ENCODE assay signal across 8 mouse cellular contexts in the genomic region with DNA sequence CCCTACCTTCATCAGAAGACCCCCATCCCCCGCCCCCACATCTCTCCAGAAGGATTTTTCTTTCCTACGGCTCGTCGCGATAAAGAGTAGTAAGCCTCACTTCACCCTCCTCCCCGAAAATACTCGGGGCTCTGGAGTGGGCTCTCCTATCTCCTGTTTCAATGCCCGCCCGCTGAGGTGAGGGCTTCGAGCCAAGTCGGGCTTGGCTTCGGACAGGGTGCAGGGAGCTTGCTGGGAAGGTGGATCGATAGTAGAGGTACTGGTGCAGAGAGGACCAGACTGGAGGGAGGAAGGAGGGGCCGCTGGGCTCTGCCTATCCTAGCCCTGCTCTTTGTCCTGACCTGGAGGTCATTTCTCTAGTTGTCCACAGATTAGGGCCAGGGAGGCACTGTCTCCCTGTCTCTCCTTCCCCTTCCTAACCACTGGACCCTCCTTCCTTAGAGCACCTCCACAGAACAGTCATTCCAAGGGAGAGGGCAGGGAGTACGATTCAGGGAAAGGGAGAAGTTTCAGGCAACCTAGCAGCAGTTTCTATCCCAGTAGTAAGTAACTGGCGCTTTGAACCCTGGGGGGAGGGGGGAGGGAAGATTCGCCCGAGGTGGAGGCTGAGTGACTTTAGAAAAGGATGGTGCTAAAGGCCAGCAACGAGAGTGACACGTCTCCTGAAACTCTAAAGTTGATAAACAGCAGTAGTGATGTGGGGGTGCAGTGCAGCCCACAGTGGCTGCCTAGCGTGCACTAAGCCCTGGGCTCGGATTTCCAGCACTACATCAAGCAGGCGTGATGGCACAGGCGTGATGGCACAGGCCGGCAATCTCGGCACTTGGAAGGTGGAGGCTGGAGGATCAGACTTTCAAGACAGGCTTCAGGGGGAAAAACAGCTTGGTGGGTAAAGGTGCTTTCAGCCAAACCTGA. TPM values are rescaled to one million over a fixed set of nuclear protein-coding genes. Genes with fewer than 3 reads are reported as not detected.
A peak's percentile ranks its signal among the peaks of the same experiment; 100 is the strongest.
DNase-seq lines count a peak whose midpoint lies in the region; ATAC-seq and TF ChIP-seq lines count a peak whose summit lies in the region.

No protein-coding gene starts in this region.

- intact Hi-C loops in left cerebral cortex, postnatal 14 days (cut with DNase I): no loop called here

- TF ChIP-seq POLR2A in spleen, adult 2 months (IDR thresholded peaks at IDR 0.05; ENCODE audit: low read depth, low read length): no peak

- peak overlapping the region; percentile 90 for H3K4me2 ChIP-seq in heart, embryonic 15.5 days

- H3K9me3 ChIP-seq in heart, embryonic 15.5 days (replicated peaks): no peaks in the 10 kb centered on the region

- WGBS in spleen, adult 2 months: 23% methylated on average over 26 of the region's 26 CpGs
- WGBS in heart, embryonic 15.5 days: 7% methylated on average over 26 of the region's 26 CpGs

- no peak for ATAC-seq in heart, embryonic 15.5 days (replicated peaks; ENCODE audit: insufficient number of reproducible peaks, insufficient read depth, low FRiP score, low read depth)
- ATAC-seq in megakaryocyte-erythroid progenitor cell, adult 5-6 weeks (replicated peaks; ENCODE audit: low FRiP score, low TSS enrichment, poor library complexity, severe bottlenecking): 0 out of 2 replicates have a peak, but pooled peaks have one; percentile 11
- no peak for ATAC-seq in erythroid progenitor cell, adult 5-6 weeks (replicated peaks; ENCODE audit: low FRiP score, poor library complexity, severe bottlenecking)

- no peaks in the 10 kb centered on the region for H3K36me3 ChIP-seq in spleen, adult 2 months (ENCODE audit: control insufficient read depth, insufficient read depth, low read length)
- no peaks in the 10 kb centered on the region for H3K36me3 ChIP-seq in heart, embryonic 15.5 days

- peak overlapping the region; percentile 83 for H3K4me3 ChIP-seq in spleen, adult 2 months (ENCODE audit: extremely low read depth, insufficient read depth, insufficient read length)
- peak overlapping the region; percentile 97 for H3K4me3 ChIP-seq in heart, embryonic 15.5 days

- peaks cover 49% of the 10 kb centered on the region for H3K4me1 ChIP-seq in spleen, adult 2 months (ENCODE audit: control insufficient read depth, insufficient read depth, insufficient read length)
- H3K4me1 ChIP-seq in heart, embryonic 15.5 days (replicated peaks): peaks cover 79% of the 10 kb centered on the region

- peak overlapping the region; percentile 50; the same call in 1 of the 2 replicates for H3K27ac ChIP-seq in spleen, adult 2 months (ENCODE audit: insufficient read depth, low read length)
- peak overlapping the region; percentile 97 for H3K27ac ChIP-seq in heart, embryonic 15.5 days

- no peak for TF ChIP-seq CTCF in spleen, adult 2 months (IDR thresholded peaks at IDR 0.05; ENCODE audit: extremely low read depth, insufficient read depth, insufficient read length, insufficient replicate concordance)

- peak overlapping the region; percentile 98 for H3K9ac ChIP-seq in heart, embryonic 15.5 days

- DNase-seq in spleen, adult 2 months (ENCODE audit: low read depth in 1 of 2, low spot score in 2 of 2): no peak
- DNase-seq in spleen, postnatal 36 days (ENCODE audit: low spot score in 2 of 2): no peak
- DNase-seq in embryo, embryonic 9.5 days (ENCODE audit: extremely low spot score): peak; percentile 81
- peak; percentile 57 for DNase-seq in kidney, postnatal 14 days
- no peak for DNase-seq in left cerebral cortex, postnatal 14 days (ENCODE audit: low spot score in 2 of 2)

- H3K27me3 ChIP-seq in spleen, adult 2 months (ENCODE audit: control insufficient read depth, insufficient read depth, low read length): no peaks in the 10 kb centered on the region
- H3K27me3 ChIP-seq in heart, embryonic 15.5 days: no peaks in the 10 kb centered on the region

RNA-seq across cellular contexts. Expression of a gene that starts 1.1 kb away (rescaled TPM):
- 46.3 and 60.2 TPM in 2 replicates for polyA plus RNA-seq in spleen, adult 2 months (2012; rRNA removed)
- polyA plus RNA-seq in heart, embryonic 15.5 days (2015; fragmentation: Nextera tagmentation; extraction: Ambion mirVana): 39.4 and 50.7 TPM in 2 replicates
- 6.4 and 8.0 TPM in 2 replicates for total RNA-seq in megakaryocyte-erythroid progenitor cell, adult 5-6 weeks (2014; fragmentation: Nextera tagmentation)
- 13.2 and 14.5 TPM in 2 replicates for total RNA-seq in megakaryocyte-erythroid progenitor cell, adult 5-6 weeks (2017)
- total RNA-seq in erythroid progenitor cell, adult 5-6 weeks (2015; ENCODE audit: low replicate concordance): 6.7 and 12.3 TPM in 2 replicates
- 6.3 and 8.2 TPM in 2 replicates for total RNA-seq in erythroid progenitor cell, adult 5-6 weeks (2017; ENCODE audit: low replicate concordance)
- 100 to 1,000 TPM; 241 to 264 TPM for total RNA-seq in left cerebral cortex, postnatal 14 days (2021)

RNA-seq across cellular contexts. Expression of a gene that starts 4.9 kb away (rescaled TPM):
- polyA plus RNA-seq in spleen, adult 2 months (2012; rRNA removed): 23.6 and 25.7 TPM in 2 replicates
- 73.1 and 77.6 TPM in 2 replicates for polyA plus RNA-seq in heart, embryonic 15.5 days (2015; fragmentation: Nextera tagmentation; extraction: Ambion mirVana)
- 40.1 and 43.2 TPM in 2 replicates for total RNA-seq in megakaryocyte-erythroid progenitor cell, adult 5-6 weeks (2014; fragmentation: Nextera tagmentation)
- 55.9 and 81.1 TPM in 2 replicates for total RNA-seq in megakaryocyte-erythroid progenitor cell, adult 5-6 weeks (2017)
- 10.9 and 22.3 TPM in 2 replicates for total RNA-seq in erythroid progenitor cell, adult 5-6 weeks (2015; ENCODE audit: low replicate concordance)
- 9.2 and 10.8 TPM in 2 replicates for total RNA-seq in erythroid progenitor cell, adult 5-6 weeks (2017; ENCODE audit: low replicate concordance)
- 10 to 100 TPM; 82.0 to 85.4 TPM for total RNA-seq in left cerebral cortex, postnatal 14 days (2021)

RNA-seq across cellular contexts. Expression of a gene that starts 29.4 kb away (rescaled TPM):
- polyA plus RNA-seq in spleen, adult 2 months (2012; rRNA removed): 3.2 and 3.7 TPM in 2 replicates
- 5.2 and 10.9 TPM in 2 replicates for polyA plus RNA-seq in heart, embryonic 15.5 days (2015; fragmentation: Nextera tagmentation; extraction: Ambion mirVana)
- not detected in 2 replicates for total RNA-seq in megakaryocyte-erythroid progenitor cell, adult 5-6 weeks (2014; fragmentation: Nextera tagmentation)
- not detected in 2 replicates for total RNA-seq in megakaryocyte-erythroid progenitor cell, adult 5-6 weeks (2017)
- not detected in 2 replicates for total RNA-seq in erythroid progenitor cell, adult 5-6 weeks (2015; ENCODE audit: low replicate concordance)
- 0.39 TPM in 1 of 2 replicates, not detected in the other for total RNA-seq in erythroid progenitor cell, adult 5-6 weeks (2017; ENCODE audit: low replicate concordance)
- 1 to 10 TPM; 2.9 to 3.4 TPM for total RNA-seq in left cerebral cortex, postnatal 14 days (2021)

RNA-seq across cellular contexts. Expression of a gene that starts 54.7 kb away (rescaled TPM):
- 51.1 and 53.0 TPM in 2 replicates for polyA plus RNA-seq in spleen, adult 2 months (2012; rRNA removed)
- 129 and 149 TPM in 2 replicates for polyA plus RNA-seq in heart, embryonic 15.5 days (2015; fragmentation: Nextera tagmentation; extraction: Ambion mirVana)
- 266 and 395 TPM in 2 replicates for total RNA-seq in megakaryocyte-erythroid progenitor cell, adult 5-6 weeks (2014; fragmentation: Nextera tagmentation)
- total RNA-seq in megakaryocyte-erythroid progenitor cell, adult 5-6 weeks (2017): 471 and 531 TPM in 2 replicates
- total RNA-seq in erythroid progenitor cell, adult 5-6 weeks (2015; ENCODE audit: low replicate concordance): 169 and 213 TPM in 2 replicates
- total RNA-seq in erythroid progenitor cell, adult 5-6 weeks (2017; ENCODE audit: low replicate concordance): 298 and 354 TPM in 2 replicates
- 100 to 1,000 TPM; 129 to 147 TPM for total RNA-seq in left cerebral cortex, postnatal 14 days (2021)

Comparison
In these comparisons a context has a peak if more than half of its experiments do, and no peak if none do; other contexts are left out.
1. DNase-seq: peak in embryo, embryonic 9.5 days (single experiment) and kidney, postnatal 14 days (single experiment); none in spleen, adult 2 months (0 of 2), spleen, postnatal 36 days (0 of 2) and left cerebral cortex, postnatal 14 days (0 of 2).
2. RNA of a gene that starts 1.1 kb away (total RNA-seq): 241 to 264 TPM in left cerebral cortex, postnatal 14 days; 6.4 to 14.5 TPM in megakaryocyte-erythroid progenitor cell, adult 5-6 weeks and 6.3 to 12.3 TPM in erythroid progenitor cell, adult 5-6 weeks; every median in the first group is over 10 times any median in the second.